ENCODE assay signal across 8 mouse cellular contexts in the genomic region with DNA sequence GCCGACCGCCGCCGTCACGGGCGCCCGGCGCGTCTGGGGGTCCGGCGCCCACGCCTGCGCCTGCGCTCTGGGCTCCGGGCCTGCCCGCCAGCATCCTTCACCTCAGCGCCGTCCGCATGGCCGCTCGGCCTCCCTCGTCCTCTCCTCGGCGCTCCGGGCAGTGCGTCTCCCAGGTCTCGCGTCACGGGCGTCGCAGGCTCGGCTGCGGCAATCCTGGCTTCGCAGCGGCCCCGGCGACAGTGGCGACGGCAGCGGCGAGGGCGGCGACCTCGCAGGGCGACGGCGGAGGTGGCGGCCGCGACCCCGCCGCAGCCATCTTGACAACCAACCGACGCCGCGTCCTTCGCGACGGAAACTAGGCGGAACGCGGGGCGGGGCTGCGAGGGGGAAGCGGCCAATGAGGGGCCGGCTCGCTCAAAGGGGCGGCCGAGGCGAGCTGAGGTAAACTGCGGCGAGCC. TPM values are rescaled to one million over a fixed set of nuclear protein-coding genes. Genes with fewer than 3 reads are reported as not detected.
DNase-seq lines count a peak whose midpoint lies in the region; ATAC-seq and TF ChIP-seq lines count a peak whose summit lies in the region.

A gene (minus strand): TSS at position 178 of the 458 bp plus-strand sequence.

- peak within 1 kb of the TSS; percentile 83 for H3K4me3 ChIP-seq in intestine, postnatal 0 days (ENCODE audit: low read depth, low read length)

- H3K27me3 ChIP-seq in intestine, postnatal 0 days (replicated peaks; ENCODE audit: control insufficient read depth, insufficient read depth, low read length) = no peaks in the 10 kb centered on the region

- H3K4me2 ChIP-seq in intestine, postnatal 0 days (replicated peaks; ENCODE audit: low read depth) = peak within 1 kb of the TSS; percentile 94

- DNase-seq in adrenal gland, postnatal 14 days = peak; percentile 94
- peak; percentile 75 for DNase-seq in embryo, embryonic 11.5 days (ENCODE audit: low read depth, low spot score)
- DNase-seq in heart, adult 11 months = peak; percentile 99
- peak; percentile 76 to 83 for DNase-seq in left cerebral cortex, postnatal 25 days (ENCODE audit: low spot score in 2 of 2)
- DNase-seq in right cerebral cortex, postnatal 25 days = peak; percentile 85
- peak; percentile 66 to 78 for DNase-seq in urinary bladder, postnatal 36 days (ENCODE audit: low spot score in 2 of 2)

- H3K36me3 ChIP-seq in intestine, postnatal 0 days (ENCODE audit: control insufficient read depth, insufficient read depth) = no peaks in the 10 kb centered on the region

- peak within 1 kb of the TSS; percentile 37; the same call in 1 of the 2 replicates for H3K9ac ChIP-seq in intestine, postnatal 0 days (ENCODE audit: low read depth, low read length)

- H3K4me1 ChIP-seq in intestine, postnatal 0 days (replicated peaks; ENCODE audit: control insufficient read depth, insufficient read depth, low read length) = no peaks in the 10 kb centered on the region

- WGBS in intestine, postnatal 0 days = under 1% methylated on average over 49 of the region's 72 CpGs

- H3K9me3 ChIP-seq in intestine, postnatal 0 days (ENCODE audit: control insufficient read depth) = no peaks in the 10 kb centered on the region

- TF ChIP-seq CTCF in intestine, postnatal 0 days (IDR thresholded peaks at IDR 0.05; ENCODE audit: low read depth) = no peak

- intact Hi-C loops in left cerebral cortex, postnatal 25 days (cut with DNase I) = loop anchor here (5.0 to 10.0 kb wide), 2 partner anchors 92 to 299 kb away; a partner anchor contains a TSS

- no peak within 1 kb of the TSS for H3K27ac ChIP-seq in intestine, postnatal 0 days (ENCODE audit: low read depth, low read length)

- peak; percentile 95 for ATAC-seq in intestine, postnatal 0 days
- ATAC-seq in megakaryocyte-erythroid progenitor cell, adult 5-6 weeks (replicated peaks; ENCODE audit: low FRiP score, low TSS enrichment, poor library complexity, severe bottlenecking) = peak; percentile 99

RNA-seq across cellular contexts. Expression of the gene that starts here (rescaled TPM):
- 8.3 and 9.3 TPM in 2 replicates for total RNA-seq in adrenal gland, postnatal 14 days (2021)
- 0.25 and 0.40 TPM in 2 replicates for polyA plus RNA-seq in intestine, postnatal 0 days (2015; fragmentation: Nextera tagmentation; extraction: Ambion mirVana)
- 10 to 100 TPM; 17.6 to 21.1 TPM for total RNA-seq in left cerebral cortex, postnatal 25 days (2021)
- 2.4 and 2.7 TPM in 2 replicates for total RNA-seq in megakaryocyte-erythroid progenitor cell, adult 5-6 weeks (2014; fragmentation: Nextera tagmentation)
- total RNA-seq in megakaryocyte-erythroid progenitor cell, adult 5-6 weeks (2017) = 3.1 TPM in 1 of 2 replicates, not detected in the other

Comparison
In these comparisons a context has a peak if more than half of its experiments do, and no peak if none do; other contexts are left out.
1. Peak in ATAC-seq, H3K4me3 ChIP-seq, H3K9ac ChIP-seq and H3K4me2 ChIP-seq in intestine, postnatal 0 days; RNA of the gene not detected or under 1 TPM.